Mouse (Mus musculus) CH12.LX (cell line): Measurements from ENCODE around the gene Uhrf1bp1.

ENCODE experiments used
- CTCF ChIP-seq, 2 experiments: IDR thresholded peaks in 1 of 2; conservative IDR thresholded peaks in 1 of 2; 2 replicates each; pipeline ENCODE4 v1.5.1; 2011 to 2012; ENCODE audit warnings: low read depth in 2 of 2, low read length in 2 of 2, improper control_type of control experiment in 1 of 2, inconsistent platforms in 1 of 2, mild to moderate bottlenecking in 1 of 2, moderate library complexity in 1 of 2
- POLR2A ChIP-seq: IDR thresholded peaks from 2 replicates; pipeline ENCODE4 v1.6.1; 2011; ENCODE audit warnings: low read depth, mild to moderate bottlenecking, improper control_type of control experiment, low read length
- SIN3A ChIP-seq: IDR thresholded peaks from 2 replicates; pipeline ENCODE4 v1.6.1; 2012; ENCODE audit warnings: low read length, improper control_type of control experiment, inconsistent platforms
- ZC3H11A ChIP-seq: IDR thresholded peaks from 2 replicates; pipeline ENCODE4 v1.6.1; 2012; ENCODE audit warnings: low read depth, mild to moderate bottlenecking, inconsistent platforms, low read length, improper control_type of control experiment

GRCm38 (mm10) chr17:27920676-27921075 lies 64.4 kb downstream of the Uhrf1bp1 start:
- TF ChIP-seq CTCF (conservative IDR thresholded peaks at IDR 0.05 in 1 of 2, IDR thresholded peaks at IDR 0.05 in 1 of 2; ENCODE audit: low read depth in 2 of 2, low read length in 2 of 2): no peak
- no peak for TF ChIP-seq POLR2A
- TF ChIP-seq SIN3A: no peak
- no peak for TF ChIP-seq ZC3H11A
